Mouse (Mus musculus) cortical plate, adult 2 months (tissue): Measurements from ENCODE around the gene Trnau1ap.

Experiments used
- CTCF ChIP-seq: fragments of 200-500 bp; IDR thresholded peaks from 2 replicates; pipeline ENCODE4 v1.5.1; 2011; ENCODE audit warnings: mild to moderate bottlenecking, control low read depth, low read length; ENCODE audit not compliant: insufficient read depth; ENCODE audit errors: extremely low read depth
- POLR2A ChIP-seq: fragments of 200-500 bp; IDR thresholded peaks from 2 replicates; pipeline ENCODE4 v1.6.1; 2011; ENCODE audit warnings: mild to moderate bottlenecking, low read length, control low read depth; ENCODE audit not compliant: insufficient read depth; ENCODE audit errors: extremely low read depth

- TF ChIP-seq POLR2A (no peak), CTCF (no peak)
These were observed 29.5 kb downstream of the Trnau1ap start for GRCm38 (mm10) chr4:132299849-132300248.
